Mouse (Mus musculus): ENCODE measurements around the gene Stx19.
A peak's percentile ranks its signal among the peaks of the same experiment; 100 is the strongest.

The Stx19 gene

GRCm38 (mm10) chr16:62814491-62814890, at the start of gene Stx19:
Stx19 (plus strand) TSS chr16:62814676.
- no peak for DNase-seq (ENCODE audit: low read depth, low spot score)

- peak; percentile 40 for DNase-seq (ENCODE audit: low read depth, low spot score)
Measured at GRCm38 (mm10) chr16:62773462-62773861, 41.0 kb upstream of the Stx19 start.

- DNase-seq (ENCODE audit: low read depth, low spot score), result peak; percentile 68
Measured at GRCm38 (mm10) chr16:62776034-62776433, 38.4 kb upstream of the Stx19 start.

GRCm38 (mm10) chr16:62778282-62778681, 36.2 kb upstream of the Stx19 start:
- no peak for DNase-seq (ENCODE audit: low read depth, low spot score)

- no peak for DNase-seq (ENCODE audit: low read depth, low spot score)
Measured at GRCm38 (mm10) chr16:62782229-62782628, 32.2 kb upstream of the Stx19 start.

- peak; percentile 99 for DNase-seq (ENCODE audit: low read depth, low spot score)
Measured at GRCm38 (mm10) chr16:62786621-62787331, 27.7 kb upstream of the Stx19 start, which contains the start of gene Nsun3. Nsun3 (minus strand) TSS chr16:62786818.

- DNase-seq (ENCODE audit: low read depth, low spot score), result no peak
Measured at GRCm38 (mm10) chr16:62796608-62797007, 17.9 kb upstream of the Stx19 start.

GRCm38 (mm10) chr16:62798808-62799207, 15.7 kb upstream of the Stx19 start:
- DNase-seq (ENCODE audit: low read depth, low spot score), result no peak

GRCm38 (mm10) chr16:62799426-62799825, 15.1 kb upstream of the Stx19 start:
- no peak for DNase-seq (ENCODE audit: low read depth, low spot score)

GRCm38 (mm10) chr16:62799839-62800238, 14.6 kb upstream of the Stx19 start:
- no peak for DNase-seq (ENCODE audit: low read depth, low spot score)

GRCm38 (mm10) chr16:62804621-62805020, 9.9 kb upstream of the Stx19 start:
- DNase-seq (ENCODE audit: low read depth, low spot score), result no peak

- DNase-seq (ENCODE audit: low read depth, low spot score), result no peak
Measured at GRCm38 (mm10) chr16:62807249-62807979, 7.1 kb upstream of the Stx19 start.

GRCm38 (mm10) chr16:62810855-62811254, 3.6 kb upstream of the Stx19 start:
- no peak for DNase-seq (ENCODE audit: low read depth, low spot score)

GRCm38 (mm10) chr16:62813790-62814189, 686 bp upstream of the Stx19 start:
- DNase-seq (ENCODE audit: low read depth, low spot score), result no peak

- no peak for DNase-seq (ENCODE audit: low read depth, low spot score)
Measured at GRCm38 (mm10) chr16:62822472-62822871, 8.0 kb downstream of the Stx19 start.

GRCm38 (mm10) chr16:62826156-62827001, 11.9 kb downstream of the Stx19 start:
- DNase-seq (ENCODE audit: low read depth, low spot score), result peak; percentile 74

GRCm38 (mm10) chr16:62832027-62832426, 17.6 kb downstream of the Stx19 start:
- DNase-seq (ENCODE audit: low read depth, low spot score), result no peak

GRCm38 (mm10) chr16:62832481-62832880, 18.0 kb downstream of the Stx19 start:
- DNase-seq (ENCODE audit: low read depth, low spot score), result peak; percentile 62

GRCm38 (mm10) chr16:62834016-62834735, 19.7 kb downstream of the Stx19 start:
- DNase-seq (ENCODE audit: low read depth, low spot score), result no peak

GRCm38 (mm10) chr16:62845341-62845740, 30.9 kb downstream of the Stx19 start:
- DNase-seq (ENCODE audit: low read depth, low spot score), result peak; percentile 24
